Mouse (Mus musculus) brain, embryonic 14.5 days (tissue): Measurements from ENCODE around the gene Mrpl39.

ENCODE experiments used
- CTCF ChIP-seq: fragments of 200-500 bp; IDR thresholded peaks from 2 replicates; pipeline ENCODE4 v1.5.1; 2012; ENCODE audit warnings: inconsistent platforms, mild to moderate bottlenecking, moderate library complexity, borderline replicate concordance; ENCODE audit not compliant: insufficient read depth, insufficient read length; ENCODE audit errors: extremely low read depth
- POLR2A ChIP-seq: fragments of 200-500 bp; IDR thresholded peaks from 2 replicates; pipeline ENCODE4 v1.6.1; 2012; ENCODE audit warnings: mild to moderate bottlenecking, inconsistent platforms, borderline replicate concordance; ENCODE audit not compliant: poor library complexity, insufficient read depth, insufficient read length, severe bottlenecking; ENCODE audit errors: extremely low read depth

- no peak for TF ChIP-seq CTCF
- TF ChIP-seq POLR2A: no peak
These were observed 1.8 kb upstream of the Mrpl39 start for GRCm38 (mm10) chr16:84737358-84737757.
